Mouse (Mus musculus) embryo, embryonic 9.5 days (tissue): ENCODE data around the gene Utrn.

Source experiments
- DNase-seq: peaks from one replicate; pipeline ENCODE4 v3.0.0-alpha.2; 2017; ENCODE audit errors: extremely low spot score

Gene Utrn

DNA sequence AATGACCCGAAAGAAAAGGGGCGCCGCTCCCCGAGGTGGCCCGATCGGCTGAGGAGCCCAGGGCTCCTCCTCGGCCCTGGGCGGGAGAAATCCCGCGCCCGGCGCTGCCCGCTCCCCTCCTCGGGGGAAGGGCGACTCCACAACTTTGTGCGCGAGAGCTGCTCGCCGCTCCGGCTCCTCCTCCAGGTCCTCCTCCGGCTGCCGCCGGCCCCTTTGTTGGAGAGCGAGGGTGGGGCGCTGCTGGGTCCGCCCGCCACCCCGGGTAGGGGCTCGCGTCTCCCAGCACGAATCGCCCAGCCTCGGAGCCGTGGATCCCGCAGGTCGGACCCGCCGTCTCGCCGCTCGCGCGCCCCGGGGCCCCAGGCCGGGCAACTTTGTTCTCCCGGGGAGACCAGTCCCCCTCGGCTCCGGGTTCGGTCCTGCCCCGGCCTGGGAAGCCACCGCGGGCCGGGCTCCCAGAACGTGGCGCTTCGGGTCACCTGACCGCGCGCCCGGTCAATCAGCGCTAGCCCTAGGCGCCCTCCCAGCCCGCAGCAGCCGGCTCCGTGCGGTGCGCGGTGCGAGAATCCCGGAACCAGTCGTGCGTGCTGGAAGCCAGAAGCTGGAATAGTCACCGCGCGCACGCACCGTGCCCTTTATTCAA is at the start of gene Utrn:
Gene Utrn, minus strand, starts transcription at position 337 of the 643 bp plus-strand sequence.
- DNase-seq = peak; percentile 92

- DNase-seq = peak; percentile 30
Observed at GRCm38 (mm10) chr10:12917626-12918025, 48.5 kb upstream of the Utrn start.

DNA sequence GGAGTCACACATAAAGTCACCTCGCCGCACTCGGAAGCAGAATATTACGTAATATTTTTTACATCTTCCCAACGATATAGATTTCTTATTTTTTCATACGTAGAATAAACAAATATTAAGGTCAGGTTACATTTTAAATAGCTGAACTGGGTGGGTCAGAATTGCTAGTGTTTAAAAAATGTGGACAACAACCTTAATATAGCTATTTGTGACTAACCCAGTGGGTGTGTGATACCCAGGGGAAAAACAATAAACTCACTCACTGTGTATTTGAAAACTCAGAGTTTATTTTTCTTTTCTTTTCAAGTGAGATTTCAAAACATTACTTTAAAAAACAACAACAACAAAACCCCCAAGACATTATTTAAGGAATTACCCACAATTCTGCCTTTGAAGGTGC is 47.2 kb upstream of the Utrn start:
- no peak for DNase-seq

GRCm38 (mm10) chr10:12915826-12916225 is 46.7 kb upstream of the Utrn start:
- DNase-seq = peak; percentile 19

GRCm38 (mm10) chr10:12914203-12914602 is 45.0 kb upstream of the Utrn start:
- no peak for DNase-seq

DNA sequence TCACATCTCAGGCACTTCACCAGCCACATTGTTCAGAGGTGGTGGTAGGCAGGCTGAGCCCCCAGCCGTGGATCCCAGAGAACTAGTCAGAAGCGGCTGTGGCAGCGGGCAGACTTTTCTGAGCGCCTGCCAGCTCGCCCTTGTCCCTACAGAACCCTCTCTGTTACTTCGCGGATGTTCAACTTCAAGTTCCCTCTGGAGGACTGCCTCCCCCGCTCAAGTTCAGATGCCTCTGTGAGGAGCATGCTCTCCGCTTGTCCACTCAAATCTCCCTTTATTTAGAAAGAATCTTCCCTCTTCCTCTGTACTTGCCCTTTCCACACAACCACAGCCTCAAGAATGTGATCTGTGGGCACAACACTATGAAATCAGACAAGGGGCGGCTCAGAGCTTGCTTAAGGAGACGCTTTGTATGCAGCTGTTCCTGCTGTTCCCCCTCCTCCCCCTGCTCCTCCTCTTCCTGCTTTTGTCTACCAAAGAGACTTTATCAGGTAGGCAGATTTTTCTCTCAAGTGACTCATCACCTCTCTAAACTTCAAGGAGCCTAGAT is 42.9 kb upstream of the Utrn start:
- no peak for DNase-seq

DNA sequence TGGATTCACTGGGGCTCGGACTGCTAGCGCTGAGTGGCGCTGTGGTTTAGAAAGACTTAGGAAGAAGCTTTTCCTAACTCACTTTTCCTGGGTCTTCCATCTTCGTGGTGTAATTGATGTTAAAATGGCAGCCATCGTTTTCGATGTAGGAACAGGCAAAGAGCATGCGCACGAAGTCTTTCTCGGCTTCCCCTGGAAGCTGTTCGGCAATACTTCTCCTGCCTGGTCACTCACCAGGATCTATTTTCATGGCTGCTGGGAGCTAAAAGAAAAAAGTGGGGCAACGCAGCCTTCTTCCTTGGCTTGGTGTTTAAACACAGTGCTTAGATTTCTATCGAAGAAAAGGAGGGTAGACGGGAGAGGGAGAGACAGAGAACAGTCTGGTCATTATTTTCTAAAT is 42.3 kb upstream of the Utrn start:
- no peak for DNase-seq

DNA sequence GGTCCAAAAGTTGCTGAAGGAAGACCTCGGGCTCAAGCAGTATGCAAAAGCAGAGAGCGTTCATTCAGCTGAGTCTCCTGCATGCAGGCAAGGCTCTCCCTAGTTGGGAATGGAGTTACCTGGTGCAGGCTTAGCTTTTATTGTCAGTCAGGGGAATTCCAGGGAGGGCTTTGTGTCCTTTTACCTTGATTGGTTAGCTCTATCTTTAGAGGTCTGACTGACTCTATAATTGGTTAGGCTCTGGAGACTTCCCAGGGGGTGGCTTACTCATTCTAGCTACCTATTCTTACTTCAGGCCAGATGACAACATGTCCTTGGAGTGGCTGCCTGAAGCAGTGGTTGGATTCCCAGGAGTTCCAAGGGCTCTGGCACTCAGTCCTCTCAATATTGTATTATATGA is 40.7 kb upstream of the Utrn start:
- DNase-seq = no peak

DNA sequence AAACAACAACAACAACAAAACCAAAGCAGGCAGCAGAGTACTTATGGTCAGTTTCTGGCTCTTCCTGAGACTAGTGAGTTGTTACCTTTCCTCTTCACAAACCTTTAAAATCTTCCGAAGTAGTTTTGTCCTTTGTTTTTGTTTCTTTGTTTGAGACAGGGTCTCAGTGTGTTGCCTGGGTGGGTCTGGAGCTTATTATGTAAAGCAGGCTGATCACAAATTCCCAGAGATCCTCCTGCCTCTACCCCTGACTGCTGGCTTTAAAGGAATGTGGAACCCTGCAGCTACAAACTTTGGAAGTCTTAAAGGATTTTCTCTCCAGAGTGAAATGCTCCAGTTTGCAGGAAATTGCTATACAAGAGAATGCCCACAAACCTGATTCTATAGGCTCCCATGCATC is 40.0 kb upstream of the Utrn start:
- DNase-seq = no peak

- DNase-seq = no peak
Observed at GRCm38 (mm10) chr10:12904140-12904528, 35.0 kb upstream of the Utrn start.

DNA sequence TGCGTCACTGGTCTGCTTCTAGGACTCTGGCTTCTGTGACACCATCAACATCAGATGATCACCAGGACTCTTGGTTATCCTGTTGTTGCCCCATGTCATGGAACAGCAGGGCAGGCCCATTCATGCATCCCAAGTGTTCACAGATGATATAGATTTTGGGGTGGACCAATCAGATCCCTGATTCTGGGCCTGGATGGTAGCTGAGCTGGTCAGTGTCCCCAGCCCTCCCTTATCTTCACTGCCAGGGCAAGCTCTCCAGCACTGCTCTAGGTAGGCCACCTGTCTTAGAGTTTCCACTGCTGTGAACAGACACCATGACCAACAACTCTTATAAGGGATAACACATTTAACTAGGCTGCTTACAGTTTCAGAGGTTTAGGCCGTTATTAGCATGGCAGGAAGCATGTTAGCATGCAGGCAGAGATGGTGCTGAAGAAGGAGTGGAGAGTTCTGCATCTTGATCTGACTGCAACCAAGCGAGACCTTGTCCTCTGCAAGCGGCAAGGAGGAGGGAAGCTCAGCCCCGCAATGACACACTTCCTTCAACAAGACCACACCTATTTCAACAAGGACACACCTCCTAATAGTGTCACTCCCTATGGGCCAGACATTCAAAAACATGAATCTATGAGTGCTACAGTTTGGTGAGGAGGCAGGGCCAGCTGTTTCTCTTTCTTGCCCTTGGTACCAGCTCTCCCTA is 34.4 kb upstream of the Utrn start:
- no peak for DNase-seq

DNA sequence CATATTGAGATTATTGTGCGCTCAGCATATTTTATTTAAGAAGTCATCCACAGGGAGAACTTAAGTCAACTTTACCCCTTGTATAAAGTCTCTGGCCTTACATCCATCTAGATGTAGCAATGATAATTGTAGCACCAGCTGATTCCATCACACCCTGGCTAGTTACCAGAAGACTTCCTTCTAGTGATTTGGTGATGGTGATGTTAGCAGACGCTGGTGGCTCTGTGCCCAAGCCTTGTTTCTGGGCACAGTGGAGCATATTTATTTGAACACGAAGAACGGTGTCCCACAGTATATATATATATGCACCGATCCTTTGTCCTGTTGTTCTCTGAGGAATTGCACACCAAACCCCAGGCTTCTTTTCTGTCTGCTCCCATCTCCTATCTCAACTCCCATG is 30.7 kb upstream of the Utrn start:
- no peak for DNase-seq

DNA sequence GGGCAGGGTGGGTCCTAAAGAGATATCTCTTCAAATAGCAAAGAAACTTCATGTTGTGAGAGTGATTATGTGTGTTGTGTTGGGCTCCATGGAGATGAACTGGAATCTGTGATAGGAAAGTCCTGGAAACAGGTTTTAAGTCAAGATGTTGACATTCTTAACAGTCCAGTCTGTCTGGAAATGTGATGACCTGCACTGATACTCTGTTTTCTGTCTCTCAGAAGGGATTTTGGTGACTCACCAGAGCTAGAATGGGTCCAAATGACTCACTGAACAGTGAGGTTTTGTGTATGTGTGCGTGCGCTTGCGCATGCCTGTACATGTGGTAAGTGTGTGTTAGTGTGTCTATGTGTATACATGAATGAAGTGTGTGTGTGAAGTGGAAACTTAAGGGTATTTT is 24.2 kb upstream of the Utrn start:
- no peak for DNase-seq

DNA sequence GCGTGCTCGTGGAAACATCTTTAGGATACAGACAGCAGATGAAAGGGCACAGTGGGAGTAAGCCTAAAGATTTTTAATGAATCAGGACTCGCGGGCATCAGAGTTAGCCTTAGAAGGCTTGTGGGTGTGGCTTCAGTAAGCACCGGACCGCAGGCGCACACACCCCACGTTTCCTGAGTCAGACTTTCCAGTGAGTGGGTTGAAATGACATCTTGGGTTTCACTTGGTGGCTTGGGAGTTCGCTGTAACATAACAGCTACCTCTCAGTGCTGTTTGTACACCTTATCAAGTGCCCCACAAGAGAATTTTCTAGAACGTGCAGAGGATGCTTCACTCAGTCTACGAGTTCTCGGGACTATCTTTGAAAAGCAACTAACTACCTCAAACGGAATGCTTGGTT is 19.2 kb upstream of the Utrn start:
- no peak for DNase-seq

GRCm38 (mm10) chr10:12887792-12888191 is 18.6 kb upstream of the Utrn start:
- DNase-seq = no peak

DNA sequence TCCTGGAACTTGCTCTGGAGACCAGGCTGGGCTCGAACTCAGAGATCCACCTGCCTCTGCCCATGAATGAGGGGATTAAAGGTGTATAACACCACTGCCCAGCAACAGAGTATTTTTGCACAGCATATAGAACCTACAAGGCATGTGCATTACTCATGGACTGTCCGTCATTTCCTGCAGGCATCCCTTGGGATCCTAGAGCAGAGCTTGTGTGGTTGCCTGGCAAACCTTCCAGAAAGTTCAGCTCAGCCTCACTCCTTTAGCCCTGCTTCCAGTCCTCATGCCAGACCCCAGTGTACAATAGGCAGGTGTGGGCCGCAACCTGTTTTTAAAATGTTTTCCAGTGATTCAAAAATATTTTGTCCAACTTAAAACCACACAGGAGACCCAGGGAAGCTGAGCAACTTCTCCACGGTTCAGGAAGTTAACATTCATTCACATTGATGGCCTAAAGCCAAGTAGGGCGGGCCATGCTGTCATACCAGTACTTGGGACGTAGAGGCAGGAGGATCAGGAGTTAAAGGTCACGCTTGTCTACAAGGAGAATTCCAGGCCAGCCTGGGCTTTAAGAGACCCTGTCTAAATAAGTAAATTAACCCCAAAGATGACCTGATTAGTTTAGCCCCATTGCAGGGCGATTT is 15.3 kb upstream of the Utrn start:
- no peak for DNase-seq

- DNase-seq = no peak
Observed at GRCm38 (mm10) chr10:12881911-12882310, 12.7 kb upstream of the Utrn start.

DNA sequence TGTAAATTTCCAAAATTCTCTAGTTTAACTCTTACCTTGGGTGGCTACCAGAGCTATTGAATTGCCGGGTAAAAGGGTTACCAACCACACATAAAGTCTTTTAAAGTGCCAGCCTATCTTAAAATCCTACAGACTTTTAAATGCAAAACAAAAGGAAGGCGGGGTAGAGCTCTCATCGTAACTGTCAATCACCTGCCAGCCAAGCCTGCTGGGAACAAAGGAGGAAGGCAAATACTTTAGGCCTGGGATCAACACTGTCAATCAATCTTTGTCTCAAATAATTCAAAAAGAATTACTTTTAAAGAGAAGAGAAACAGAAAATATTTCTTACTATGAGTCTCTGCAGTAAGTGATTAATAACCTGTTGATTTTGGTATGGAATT is 10.1 kb upstream of the Utrn start:
- DNase-seq = peak; percentile 54

DNA sequence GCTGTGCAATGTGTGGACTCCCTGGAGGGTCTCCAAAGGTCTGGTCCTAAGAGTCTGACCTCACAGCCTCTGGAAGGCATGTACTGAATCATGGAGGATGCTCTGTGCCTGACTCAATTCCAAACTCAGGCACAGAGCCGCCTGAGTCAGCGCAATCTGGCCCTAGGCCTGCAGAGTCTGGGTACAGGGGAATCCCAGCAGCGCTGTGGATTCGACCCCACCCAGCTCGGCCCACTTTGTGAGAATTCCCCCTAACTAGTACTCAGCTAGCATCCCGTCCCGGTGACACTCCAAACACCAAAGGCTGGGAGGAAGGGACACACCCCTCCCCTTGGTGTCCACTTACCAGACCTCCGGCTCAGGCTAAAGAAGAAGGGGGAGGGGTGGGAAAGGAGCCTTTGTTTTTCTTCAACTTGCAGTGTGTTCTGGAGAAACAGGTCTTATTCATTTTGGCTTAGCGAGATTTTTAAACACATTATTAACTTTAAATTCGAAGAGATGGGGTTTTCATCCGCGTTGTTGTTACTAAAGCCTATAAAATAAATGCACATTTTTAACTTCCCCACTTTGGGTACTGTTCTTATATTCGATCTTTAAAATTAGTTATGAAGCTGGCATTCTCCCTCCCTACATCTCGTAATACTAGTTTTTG is 9.6 kb upstream of the Utrn start:
- DNase-seq = peak; percentile 83

- no peak for DNase-seq
Observed at GRCm38 (mm10) chr10:12876426-12876825, 7.3 kb upstream of the Utrn start.

DNA sequence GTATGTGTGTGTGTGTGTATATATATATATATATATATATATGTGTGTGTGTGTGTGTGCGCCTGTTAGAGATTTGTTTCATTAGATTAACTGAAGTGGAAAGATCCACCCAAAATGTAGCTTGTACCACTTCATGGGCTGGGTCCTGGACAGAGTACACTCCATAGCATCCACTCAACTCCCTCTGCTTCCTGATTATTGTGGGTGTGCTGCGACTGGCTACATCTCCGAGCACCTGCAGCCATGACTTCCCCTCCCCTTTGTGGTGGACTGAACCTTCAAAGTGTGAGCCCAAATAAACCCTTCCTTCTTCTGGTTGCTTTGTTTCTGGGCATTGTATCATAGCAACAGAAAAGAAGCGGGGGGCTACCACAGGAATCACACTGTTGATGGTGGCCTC is 6.2 kb upstream of the Utrn start:
- no peak for DNase-seq

GRCm38 (mm10) chr10:12874577-12875277 is 5.6 kb upstream of the Utrn start:
- DNase-seq = no peak
